Mouse (Mus musculus) lung, postnatal 0 days (tissue): ENCODE data around the gene Gab2.

ENCODE experiments used
- CTCF ChIP-seq: IDR thresholded peaks from 2 replicates; pipeline ENCODE4 v1.5.1; 2016; ENCODE audit warnings: antibody characterized with exemption, mild to moderate bottlenecking
- EP300 ChIP-seq: IDR thresholded peaks from 2 replicates; pipeline ENCODE4 v1.6.1; 2016; ENCODE audit warnings: antibody characterized with exemption, mild to moderate bottlenecking, control low read depth

- no peak for TF ChIP-seq CTCF
- no peak for TF ChIP-seq EP300
Observed at GRCm38 (mm10) chr7:97329676-97330075, 248.3 kb downstream of the Gab2 start.
